Comparison of ENCODE assay signal across 14 mouse cellular contexts in genomic region chr4:74280170-74280569, GRCm38 (mm10).
"Had no signal": no experiment of that assay in that cellular context is flagged by ENCODE, and none has a peak within 500 bp of the region (broad histone marks: within the 10 kb centered on the region; RNA-seq: fewer than 3 reads in every experiment).

No protein-coding gene starts in this region.

- DNase-seq: kidney, adult 18-20 months; kidney, adult 9 months; kidney, postnatal 14 days; kidney, postnatal 4 days; layer of hippocampus, adult 9-11 months; liver, postnatal 0 days; lung, embryonic 14.5 days; right cerebral cortex, postnatal 25 days; spleen, adult 18-20 months; thymus, adult 18-20 months; thymus, postnatal 36 days had no signal

- ATAC-seq: liver, postnatal 0 days; lung, postnatal 0 days; midbrain, embryonic 13.5 days; midbrain, embryonic 16.5 days had no signal
